Mouse (Mus musculus): ENCODE results near the gene Ppp1r14a. TPM values are rescaled to one million over a fixed set of nuclear protein-coding genes. Genes with fewer than 3 reads are reported as not detected.

Ppp1r14a gene
- polyA plus RNA-seq, 1 experiment from 2014 or later: 3.9 TPM

- Histone ChIP-seq H3K4me3 (replicated peaks; ENCODE audit: low read depth, low read length) (no peak overlapping the region), H3K27me3 (ENCODE audit: control insufficient read depth, insufficient read depth, low read length) (peaks cover 28% of the 10 kb centered on the region), H3K4me2 (ENCODE audit: low read length) (no peak overlapping the region), H3K9me3 (ENCODE audit: control insufficient read depth, low read length) (no peaks in the 10 kb centered on the region), H3K9ac (replicated peaks; ENCODE audit: low read length) (no peak overlapping the region), H3K36me3 (ENCODE audit: control insufficient read depth, insufficient read depth, low read length) (no peaks in the 10 kb centered on the region), H3K4me1 (ENCODE audit: control insufficient read depth, insufficient read depth, low read length) (peaks cover 10% of the 10 kb centered on the region), H3K27ac (replicated peaks; ENCODE audit: low read depth, low read length) (no peak overlapping the region)
- 87% methylated on average over 4 of the region's 4 CpGs for WGBS
- no peak for ATAC-seq (ENCODE audit: low FRiP score, low TSS enrichment)
- no peak for DNase-seq
Measured at GRCm38 (mm10) chr7:29283876-29284275, 5.2 kb upstream of the Ppp1r14a start.

- no peak for ATAC-seq (ENCODE audit: low FRiP score, low TSS enrichment)
- Histone ChIP-seq H3K9ac (replicated peaks; ENCODE audit: low read length) (no peak overlapping the region), H3K27ac (replicated peaks; ENCODE audit: low read depth, low read length) (no peak overlapping the region), H3K27me3 (ENCODE audit: control insufficient read depth, insufficient read depth, low read length) (peaks cover 28% of the 10 kb centered on the region), H3K4me2 (ENCODE audit: low read length) (no peak overlapping the region), H3K4me1 (ENCODE audit: control insufficient read depth, insufficient read depth, low read length) (peaks cover 13% of the 10 kb centered on the region), H3K4me3 (replicated peaks; ENCODE audit: low read depth, low read length) (no peak overlapping the region), H3K36me3 (ENCODE audit: control insufficient read depth, insufficient read depth, low read length) (no peaks in the 10 kb centered on the region), H3K9me3 (ENCODE audit: control insufficient read depth, low read length) (no peaks in the 10 kb centered on the region)
- WGBS: 91% methylated on average over 6 of the region's 6 CpGs
- no peak for DNase-seq
Measured at GRCm38 (mm10) chr7:29284523-29284922, 4.6 kb upstream of the Ppp1r14a start.

DNA sequence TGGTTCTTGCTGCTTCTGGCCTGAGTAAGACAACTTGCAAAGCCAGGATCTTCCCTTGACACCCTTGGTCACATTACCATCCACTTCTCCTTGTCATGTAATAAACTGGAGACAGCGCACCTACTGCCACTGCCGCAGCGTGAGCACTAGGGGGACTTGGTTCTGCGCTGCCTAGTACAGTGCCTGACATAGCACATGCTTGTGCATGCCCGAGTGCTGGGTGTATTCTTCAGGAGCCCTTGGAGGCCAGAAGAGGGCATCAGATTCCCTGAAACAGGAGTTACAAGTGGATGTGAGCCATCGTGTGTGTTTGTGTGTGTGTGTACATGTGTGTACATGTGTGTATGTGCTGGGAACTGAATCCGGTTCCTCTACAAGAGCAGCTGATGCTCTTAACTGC lies 1.6 kb upstream of the Ppp1r14a start:
- no peaks in the 10 kb centered on the region for H3K36me3 ChIP-seq (ENCODE audit: control insufficient read depth, insufficient read depth, low read length)
- DNase-seq: no peak
- no peak for ATAC-seq (ENCODE audit: low FRiP score, low TSS enrichment)
- H3K4me1 ChIP-seq (ENCODE audit: control insufficient read depth, insufficient read depth, low read length): peaks cover 4% of the 10 kb centered on the region; the same call in 1 of the 2 replicates
- H3K4me3 ChIP-seq (replicated peaks; ENCODE audit: low read depth, low read length): no peak overlapping the region
- H3K27ac ChIP-seq (replicated peaks; ENCODE audit: low read depth, low read length): no peak overlapping the region
- 88% methylated on average over 7 of the region's 7 CpGs for WGBS
- H3K9ac ChIP-seq (replicated peaks; ENCODE audit: low read length): no peak overlapping the region
- H3K27me3 ChIP-seq (ENCODE audit: control insufficient read depth, insufficient read depth, low read length): peaks cover 5% of the 10 kb centered on the region
- no peak overlapping the region for H3K4me2 ChIP-seq (ENCODE audit: low read length)
- H3K9me3 ChIP-seq (ENCODE audit: control insufficient read depth, low read length): no peaks in the 10 kb centered on the region

- peaks cover 5% of the 10 kb centered on the region; the same call in 1 of the 2 replicates for H3K4me1 ChIP-seq (ENCODE audit: control insufficient read depth, insufficient read depth, low read length)
- no peaks in the 10 kb centered on the region for H3K36me3 ChIP-seq (ENCODE audit: control insufficient read depth, insufficient read depth, low read length)
- no peak overlapping the region for H3K27ac ChIP-seq (replicated peaks; ENCODE audit: low read depth, low read length)
- H3K4me3 ChIP-seq (replicated peaks; ENCODE audit: low read depth, low read length): no peak overlapping the region
- H3K27me3 ChIP-seq (ENCODE audit: control insufficient read depth, insufficient read depth, low read length): no peaks in the 10 kb centered on the region
- DNase-seq (no peak), ATAC-seq (ENCODE audit: low FRiP score, low TSS enrichment) (no peak)
- 89% methylated on average over 2 of the region's 2 CpGs for WGBS
- no peaks in the 10 kb centered on the region for H3K9me3 ChIP-seq (ENCODE audit: control insufficient read depth, low read length)
- H3K9ac ChIP-seq (replicated peaks; ENCODE audit: low read length): no peak overlapping the region
- H3K4me2 ChIP-seq (ENCODE audit: low read length): no peak overlapping the region
Measured at GRCm38 (mm10) chr7:29288079-29288478, 1.0 kb upstream of the Ppp1r14a start.

DNA sequence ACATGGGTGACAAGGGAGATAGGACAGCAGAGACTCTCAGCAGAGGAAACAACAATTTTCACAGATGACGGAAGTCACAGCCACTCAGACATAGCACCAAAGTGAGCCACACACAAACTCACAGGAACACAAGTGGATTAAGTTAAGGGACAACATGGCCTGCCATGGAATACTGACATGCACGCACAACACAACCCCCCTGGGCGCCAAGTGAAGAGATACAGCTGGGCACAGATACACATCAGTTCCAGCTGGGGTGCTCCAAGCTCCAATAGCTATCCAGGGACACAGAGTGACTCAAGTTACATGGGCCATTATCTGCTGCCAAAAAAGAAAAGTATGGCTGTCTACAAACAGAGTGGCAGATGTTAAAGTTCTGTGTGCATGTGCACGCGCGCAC lies 748 bp downstream of the Ppp1r14a start:
- no peak overlapping the region for H3K27ac ChIP-seq (replicated peaks; ENCODE audit: low read depth, low read length)
- peak overlapping the region; percentile 92 for H3K4me2 ChIP-seq (ENCODE audit: low read length)
- H3K4me3 ChIP-seq (replicated peaks; ENCODE audit: low read depth, low read length): no peak overlapping the region; the same call in 1 of the 2 replicates
- DNase-seq (no peak), ATAC-seq (ENCODE audit: low FRiP score, low TSS enrichment) (no peak)
- H3K9ac ChIP-seq (replicated peaks; ENCODE audit: low read length): no peak overlapping the region
- no peaks in the 10 kb centered on the region for H3K36me3 ChIP-seq (ENCODE audit: control insufficient read depth, insufficient read depth, low read length)
- no peaks in the 10 kb centered on the region for H3K9me3 ChIP-seq (ENCODE audit: control insufficient read depth, low read length)
- 83% methylated on average over 6 of the region's 6 CpGs for WGBS
- H3K4me1 ChIP-seq (ENCODE audit: control insufficient read depth, insufficient read depth, low read length): peaks cover 11% of the 10 kb centered on the region; the same call in 1 of the 2 replicates
- no peaks in the 10 kb centered on the region for H3K27me3 ChIP-seq (ENCODE audit: control insufficient read depth, insufficient read depth, low read length)

DNA sequence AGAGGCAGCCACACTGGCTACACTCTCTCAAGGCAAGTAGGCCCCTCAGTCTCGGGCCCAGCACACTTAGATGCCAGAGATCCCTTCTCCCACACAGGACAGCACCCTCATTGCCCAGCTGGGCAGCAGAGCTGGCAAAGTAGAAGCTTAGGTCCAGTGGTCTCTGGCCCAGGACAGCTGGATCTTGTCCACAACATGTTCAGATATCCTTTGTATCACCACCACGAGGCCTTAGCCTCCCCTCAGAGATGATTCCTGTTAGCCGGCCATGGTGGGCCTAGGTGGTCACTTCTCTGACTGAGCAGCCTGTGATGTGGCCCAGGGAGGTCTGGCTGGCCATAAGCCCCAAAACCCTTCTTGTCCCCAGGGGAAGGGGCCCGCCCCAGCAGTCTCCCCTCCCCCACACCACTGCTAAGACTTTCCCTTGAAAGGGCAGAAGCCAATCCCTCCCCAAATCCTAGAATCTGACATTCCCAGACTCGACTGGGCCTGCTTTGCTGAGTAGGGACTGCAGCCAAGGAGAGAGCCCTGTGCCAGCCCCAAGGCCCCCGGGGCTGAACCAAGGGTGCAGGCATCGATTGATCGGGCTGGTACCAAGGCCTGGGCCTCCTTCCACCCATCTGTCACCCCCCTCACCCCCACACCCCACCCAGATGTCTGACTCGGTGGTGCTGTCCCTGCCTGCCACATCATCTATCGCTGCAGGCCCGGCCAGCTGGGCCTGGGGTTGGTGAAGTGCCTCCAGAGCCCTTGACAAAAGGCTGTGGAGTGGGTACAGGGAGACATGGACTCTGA lies 1.8 kb downstream of the Ppp1r14a start:
- whole genome bisulfite sequencing: 34% methylated on average over 11 of the region's 11 CpGs
- no peak overlapping the region for H3K4me2 ChIP-seq (ENCODE audit: low read length)
- no peaks in the 10 kb centered on the region for H3K27me3 ChIP-seq (ENCODE audit: control insufficient read depth, insufficient read depth, low read length)
- ATAC-seq (ENCODE audit: low FRiP score, low TSS enrichment): no peak
- peaks cover 11% of the 10 kb centered on the region; the same call in 1 of the 2 replicates for H3K4me1 ChIP-seq (ENCODE audit: control insufficient read depth, insufficient read depth, low read length)
- H3K9me3 ChIP-seq (ENCODE audit: control insufficient read depth, low read length): no peaks in the 10 kb centered on the region
- no peak for DNase-seq
- H3K9ac ChIP-seq (replicated peaks; ENCODE audit: low read length): no peak overlapping the region; the same call in 1 of the 2 replicates
- no peak overlapping the region for H3K4me3 ChIP-seq (replicated peaks; ENCODE audit: low read depth, low read length)
- H3K27ac ChIP-seq (replicated peaks; ENCODE audit: low read depth, low read length): peak overlapping the region; percentile 32
- H3K36me3 ChIP-seq (ENCODE audit: control insufficient read depth, insufficient read depth, low read length): no peaks in the 10 kb centered on the region

GRCm38 (mm10) chr7:29291616-29292457 lies 2.7 kb downstream of the Ppp1r14a start:
- no peak overlapping the region for H3K4me2 ChIP-seq (ENCODE audit: low read length)
- no peak overlapping the region; the same call in 1 of the 2 replicates for H3K9ac ChIP-seq (replicated peaks; ENCODE audit: low read length)

DNA sequence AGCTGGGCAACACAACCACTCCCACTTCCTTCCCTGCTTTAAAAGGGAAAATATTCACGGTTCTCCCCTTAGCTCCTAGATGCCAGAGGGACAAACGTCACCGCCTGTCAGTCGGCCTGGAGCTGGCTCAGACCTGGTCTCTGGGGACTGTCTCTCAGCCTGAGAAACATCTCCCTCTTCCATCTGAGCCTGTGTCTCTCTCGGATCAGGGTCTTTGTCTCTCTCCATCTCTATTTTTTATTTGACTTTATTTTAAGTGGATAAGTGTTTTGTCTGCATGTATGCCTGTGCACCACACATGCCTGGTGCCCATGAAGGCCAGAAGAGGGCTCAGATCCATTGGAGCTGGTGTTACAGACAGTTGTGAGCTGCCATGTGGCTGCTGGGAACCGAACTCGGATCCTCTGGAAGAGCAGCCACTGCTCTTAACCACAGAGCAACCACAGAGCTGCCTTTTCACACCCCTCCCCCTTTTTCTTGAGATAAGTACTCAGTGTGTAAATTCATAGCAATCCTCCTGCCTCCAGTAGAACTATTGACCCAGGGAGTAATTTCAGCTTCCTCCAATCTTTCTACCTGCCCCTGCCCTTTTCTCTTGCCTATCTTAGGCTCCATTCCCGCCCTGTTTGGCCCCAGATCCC lies 3.5 kb downstream of the Ppp1r14a start:
- Histone ChIP-seq H3K4me2 (ENCODE audit: low read length) (no peak overlapping the region), H3K9ac (replicated peaks; ENCODE audit: low read length) (no peak overlapping the region), H3K4me3 (replicated peaks; ENCODE audit: low read depth, low read length) (no peak overlapping the region), H3K4me1 (ENCODE audit: control insufficient read depth, insufficient read depth, low read length) (peaks cover 11% of the 10 kb centered on the region; the same call in 1 of the 2 replicates), H3K27me3 (ENCODE audit: control insufficient read depth, insufficient read depth, low read length) (no peaks in the 10 kb centered on the region), H3K36me3 (ENCODE audit: control insufficient read depth, insufficient read depth, low read length) (no peaks in the 10 kb centered on the region), H3K9me3 (ENCODE audit: control insufficient read depth, low read length) (no peaks in the 10 kb centered on the region), H3K27ac (replicated peaks; ENCODE audit: low read depth, low read length) (peak overlapping the region; percentile 49; the same call in 1 of the 2 replicates)
- DNase-seq (peak; percentile 51), ATAC-seq (ENCODE audit: low FRiP score, low TSS enrichment) (peak; percentile 24; the same call in 1 of the 2 replicates)
- 27% methylated on average over 8 of the region's 8 CpGs for WGBS

More at GRCm38 (mm10) chr7:29291616-29292457, 2.7 kb downstream of the Ppp1r14a start:
- Histone ChIP-seq H3K9me3 (ENCODE audit: control insufficient read depth, low read length) (no peaks in the 10 kb centered on the region), H3K36me3 (ENCODE audit: control insufficient read depth, insufficient read depth, low read length) (no peaks in the 10 kb centered on the region), H3K27me3 (ENCODE audit: control insufficient read depth, insufficient read depth, low read length) (no peaks in the 10 kb centered on the region), H3K4me1 (ENCODE audit: control insufficient read depth, insufficient read depth, low read length) (peaks cover 11% of the 10 kb centered on the region; the same call in 1 of the 2 replicates), H3K27ac (replicated peaks; ENCODE audit: low read depth, low read length) (peak overlapping the region; percentile 32), H3K4me3 (replicated peaks; ENCODE audit: low read depth, low read length) (no peak overlapping the region)
- ATAC-seq (ENCODE audit: low FRiP score, low TSS enrichment): peak; percentile 49; the same call in 1 of the 2 replicates
- peak; percentile 62 for DNase-seq
- 23% methylated on average over 7 of the region's 7 CpGs for WGBS

All from midbrain, embryonic 14.5 days (tissue).